Mouse (Mus musculus): ENCODE data around the gene Tk2. TPM values are rescaled to one million over a fixed set of nuclear protein-coding genes. Genes with fewer than 3 reads are reported as not detected.
"Not testable (repeated sequence)": the region's sequence is repeated elsewhere in the genome, so short reads cannot be mapped to it uniquely, and the experiment has no call there.

Tk2 gene
- 51.7 and 54.3 TPM in 2 replicates for polyA plus RNA-seq (2015; fragmentation: Nextera tagmentation; extraction: Ambion mirVana)

GRCm38 (mm10) chr8:104248276-104248675 lies at the start of gene Tk2:
Tk2 (minus strand) TSS chr8:104248558.
- no peaks in the 10 kb centered on the region for H3K36me3 ChIP-seq (ENCODE audit: control insufficient read depth, insufficient read depth)
- under 1% methylated on average over 28 of the region's 28 CpGs for WGBS

GRCm38 (mm10) chr8:104294396-104294795 lies 46.0 kb upstream of the Tk2 start:
- WGBS, result 91% methylated on average over 1 of the region's 1 CpGs
- no peaks in the 10 kb centered on the region for H3K27me3 ChIP-seq (replicated peaks; ENCODE audit: control insufficient read depth, insufficient read depth, low read length)
- H3K36me3 ChIP-seq (ENCODE audit: control insufficient read depth, insufficient read depth), result no peaks in the 10 kb centered on the region
- no peak for ATAC-seq
- H3K9ac ChIP-seq (replicated peaks; ENCODE audit: low read depth, low read length), result no peak overlapping the region
- H3K4me1 ChIP-seq (replicated peaks; ENCODE audit: control insufficient read depth, insufficient read depth, low read length), result no peaks in the 10 kb centered on the region
- H3K4me3 ChIP-seq (replicated peaks; ENCODE audit: low read length), result no peak overlapping the region
- H3K27ac ChIP-seq (ENCODE audit: low read length), result no peak overlapping the region
- no peaks in the 10 kb centered on the region for H3K9me3 ChIP-seq (ENCODE audit: control insufficient read depth, low read length)
- H3K4me2 ChIP-seq (ENCODE audit: low read length), result no peak overlapping the region

More at GRCm38 (mm10) chr8:104248276-104248675, at the start of gene Tk2:
- H3K27ac ChIP-seq (ENCODE audit: low read length), result no peak within 1 kb of the TSS
- H3K27me3 ChIP-seq (replicated peaks; ENCODE audit: control insufficient read depth, insufficient read depth, low read length), result no peaks in the 10 kb centered on the region
- H3K9me3 ChIP-seq (ENCODE audit: control insufficient read depth, low read length), result no peaks in the 10 kb centered on the region
- H3K4me2 ChIP-seq (ENCODE audit: low read length), result peak within 1 kb of the TSS; percentile 88
- ATAC-seq, result peak; percentile 93
- peak within 1 kb of the TSS; percentile 84 for H3K9ac ChIP-seq (replicated peaks; ENCODE audit: low read depth, low read length)
- peak within 1 kb of the TSS; percentile 87 for H3K4me3 ChIP-seq (replicated peaks; ENCODE audit: low read length)
- peaks cover 27% of the 10 kb centered on the region for H3K4me1 ChIP-seq (replicated peaks; ENCODE audit: control insufficient read depth, insufficient read depth, low read length)

DNA sequence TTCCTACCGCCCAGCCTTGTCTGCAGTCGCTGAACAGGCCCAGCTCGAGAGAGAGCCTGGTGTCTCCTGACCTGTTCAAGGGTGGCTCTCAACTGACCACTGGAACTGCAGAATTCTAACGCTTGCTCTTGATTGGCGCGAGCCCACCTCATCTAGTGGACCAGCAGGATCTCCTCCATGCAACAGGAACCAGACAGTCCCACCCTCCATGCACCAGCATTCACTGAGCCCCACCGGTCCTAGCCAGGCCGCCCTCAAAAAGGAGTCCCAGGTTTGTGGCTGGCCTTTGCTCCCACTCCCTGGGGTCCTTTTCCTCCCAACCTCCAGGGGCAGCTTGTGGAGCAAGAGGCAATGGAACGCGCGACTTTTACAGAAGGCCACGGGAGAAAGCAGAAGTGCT lies 44.7 kb upstream of the Tk2 start, which contains the start of gene Cmtm2a:
Gene Cmtm2a (minus strand): TSS at position 101 of the 400 bp plus-strand sequence.
- H3K4me2 ChIP-seq (ENCODE audit: low read length); ATAC-seq; H3K4me1 ChIP-seq (replicated peaks; ENCODE audit: control insufficient read depth, insufficient read depth, low read length); H3K27me3 ChIP-seq (replicated peaks; ENCODE audit: control insufficient read depth, insufficient read depth, low read length); H3K9ac ChIP-seq (replicated peaks; ENCODE audit: low read depth, low read length); H3K36me3 ChIP-seq (ENCODE audit: control insufficient read depth, insufficient read depth); H3K4me3 ChIP-seq (replicated peaks; ENCODE audit: low read length); H3K27ac ChIP-seq (ENCODE audit: low read length); H3K9me3 ChIP-seq (ENCODE audit: control insufficient read depth, low read length): not testable (repeated sequence)
- 91% methylated on average over 10 of the region's 12 CpGs for WGBS

DNA sequence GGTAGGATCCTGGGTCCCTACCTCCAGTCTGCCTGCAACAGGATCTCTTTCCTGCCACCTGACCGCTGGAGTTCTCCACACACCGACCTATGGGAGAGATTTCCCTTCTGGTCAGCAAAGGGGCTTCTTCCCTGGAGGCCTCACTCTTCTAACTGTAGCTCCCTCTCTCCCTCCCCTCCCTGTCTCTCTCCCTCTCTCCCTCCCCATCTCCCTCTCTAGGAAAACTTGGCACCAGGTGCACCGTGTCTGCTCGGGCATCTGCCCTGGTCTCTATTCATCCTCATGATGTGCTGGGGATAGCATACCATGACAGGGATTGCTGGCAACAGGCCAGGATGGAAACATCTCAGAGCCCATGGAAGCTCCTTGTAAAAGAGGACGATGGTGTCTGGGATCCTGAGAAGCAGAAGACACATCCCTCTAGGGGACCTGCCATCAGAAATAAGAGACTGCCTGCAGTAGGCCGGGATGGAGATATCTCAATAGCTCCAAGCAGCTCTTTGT lies 20.6 kb upstream of the Tk2 start:
- no peak for ATAC-seq
- WGBS, result 80% methylated on average over 6 of the region's 6 CpGs
- H3K4me2 ChIP-seq (ENCODE audit: low read length), result no peak overlapping the region
- no peaks in the 10 kb centered on the region for H3K9me3 ChIP-seq (ENCODE audit: control insufficient read depth, low read length)
- H3K27ac ChIP-seq (ENCODE audit: low read length), result no peak overlapping the region
- no peak overlapping the region for H3K4me3 ChIP-seq (replicated peaks; ENCODE audit: low read length)
- no peak overlapping the region for H3K9ac ChIP-seq (replicated peaks; ENCODE audit: low read depth, low read length)
- no peaks in the 10 kb centered on the region for H3K4me1 ChIP-seq (replicated peaks; ENCODE audit: control insufficient read depth, insufficient read depth, low read length)
- no peaks in the 10 kb centered on the region for H3K36me3 ChIP-seq (ENCODE audit: control insufficient read depth, insufficient read depth)
- no peaks in the 10 kb centered on the region for H3K27me3 ChIP-seq (replicated peaks; ENCODE audit: control insufficient read depth, insufficient read depth, low read length)

- Histone ChIP-seq H3K4me1 (replicated peaks; ENCODE audit: control insufficient read depth, insufficient read depth, low read length) (no peaks in the 10 kb centered on the region), H3K4me3 (replicated peaks; ENCODE audit: low read length) (no peak overlapping the region), H3K4me2 (ENCODE audit: low read length) (no peak overlapping the region), H3K9ac (replicated peaks; ENCODE audit: low read depth, low read length) (no peak overlapping the region), H3K36me3 (ENCODE audit: control insufficient read depth, insufficient read depth) (no peaks in the 10 kb centered on the region), H3K9me3 (ENCODE audit: control insufficient read depth, low read length) (no peaks in the 10 kb centered on the region), H3K27ac (ENCODE audit: low read length) (no peak overlapping the region), H3K27me3 (replicated peaks; ENCODE audit: control insufficient read depth, insufficient read depth, low read length) (no peaks in the 10 kb centered on the region)
- no peak for ATAC-seq
Measured at GRCm38 (mm10) chr8:104268368-104268767, 20.0 kb upstream of the Tk2 start.

- H3K4me2 ChIP-seq (ENCODE audit: low read length); H3K4me3 ChIP-seq (replicated peaks; ENCODE audit: low read length); H3K27ac ChIP-seq (ENCODE audit: low read length); ATAC-seq; H3K9ac ChIP-seq (replicated peaks; ENCODE audit: low read depth, low read length); H3K36me3 ChIP-seq (ENCODE audit: control insufficient read depth, insufficient read depth); H3K9me3 ChIP-seq (ENCODE audit: control insufficient read depth, low read length); H3K27me3 ChIP-seq (replicated peaks; ENCODE audit: control insufficient read depth, insufficient read depth, low read length); H3K4me1 ChIP-seq (replicated peaks; ENCODE audit: control insufficient read depth, insufficient read depth, low read length): not testable (repeated sequence)
- 97% methylated on average over 22 of the region's 22 CpGs for WGBS
Measured at GRCm38 (mm10) chr8:104264271-104264935, 16.0 kb upstream of the Tk2 start.

DNA sequence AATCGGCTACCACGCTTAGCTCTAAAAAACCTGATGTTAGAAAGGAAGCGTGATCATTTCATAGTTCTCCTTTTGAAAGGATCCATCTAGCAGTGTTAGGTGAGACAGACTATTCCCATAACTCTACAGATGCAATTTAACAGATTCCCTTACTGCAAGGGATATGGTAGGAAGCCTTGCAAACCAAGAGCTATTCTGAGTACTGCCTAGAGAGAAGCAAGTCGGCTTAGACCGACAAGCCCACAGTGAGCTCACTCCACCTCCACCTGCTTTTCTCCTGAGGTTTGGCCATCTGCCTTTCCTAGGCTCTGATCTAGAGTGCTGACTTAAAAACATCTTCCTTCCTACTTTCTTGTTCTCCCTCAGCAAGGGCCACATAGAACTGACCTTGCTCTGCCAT lies 13.4 kb upstream of the Tk2 start:
- H3K4me3 ChIP-seq (replicated peaks; ENCODE audit: low read length); H3K4me2 ChIP-seq (ENCODE audit: low read length); H3K9ac ChIP-seq (replicated peaks; ENCODE audit: low read depth, low read length); H3K4me1 ChIP-seq (replicated peaks; ENCODE audit: control insufficient read depth, insufficient read depth, low read length); H3K27ac ChIP-seq (ENCODE audit: low read length); ATAC-seq; H3K27me3 ChIP-seq (replicated peaks; ENCODE audit: control insufficient read depth, insufficient read depth, low read length); H3K9me3 ChIP-seq (ENCODE audit: control insufficient read depth, low read length): not testable (repeated sequence)
- H3K36me3 ChIP-seq (ENCODE audit: control insufficient read depth, insufficient read depth), result peaks cover 16% of the 10 kb centered on the region
- 96% methylated on average over 5 of the region's 5 CpGs for WGBS

- Histone ChIP-seq H3K4me3 (replicated peaks; ENCODE audit: low read length) (no peak overlapping the region), H3K36me3 (ENCODE audit: control insufficient read depth, insufficient read depth) (peaks cover 2% of the 10 kb centered on the region; the same call in 1 of the 2 replicates), H3K4me1 (replicated peaks; ENCODE audit: control insufficient read depth, insufficient read depth, low read length) (peaks cover 14% of the 10 kb centered on the region), H3K27me3 (replicated peaks; ENCODE audit: control insufficient read depth, insufficient read depth, low read length) (no peaks in the 10 kb centered on the region), H3K9ac (replicated peaks; ENCODE audit: low read depth, low read length) (no peak overlapping the region), H3K9me3 (ENCODE audit: control insufficient read depth, low read length) (no peaks in the 10 kb centered on the region), H3K27ac (ENCODE audit: low read length) (no peak overlapping the region), H3K4me2 (ENCODE audit: low read length) (no peak overlapping the region)
- WGBS, result 85% methylated on average over 3 of the region's 3 CpGs
- ATAC-seq, result no peak
Measured at GRCm38 (mm10) chr8:104253016-104253415, 4.7 kb upstream of the Tk2 start.

- 0% methylated on average over 7 of the region's 7 CpGs for WGBS
- H3K4me2 ChIP-seq (ENCODE audit: low read length), result peak overlapping the region; percentile 89
- H3K27ac ChIP-seq (ENCODE audit: low read length), result no peak overlapping the region
- peak overlapping the region; percentile 76 for H3K4me3 ChIP-seq (replicated peaks; ENCODE audit: low read length)
- H3K9ac ChIP-seq (replicated peaks; ENCODE audit: low read depth, low read length), result peak overlapping the region; percentile 72
- peaks cover 27% of the 10 kb centered on the region for H3K4me1 ChIP-seq (replicated peaks; ENCODE audit: control insufficient read depth, insufficient read depth, low read length)
- H3K9me3 ChIP-seq (ENCODE audit: control insufficient read depth, low read length), result no peaks in the 10 kb centered on the region
- ATAC-seq, result no peak
- H3K36me3 ChIP-seq (ENCODE audit: control insufficient read depth, insufficient read depth), result no peaks in the 10 kb centered on the region
- no peaks in the 10 kb centered on the region for H3K27me3 ChIP-seq (replicated peaks; ENCODE audit: control insufficient read depth, insufficient read depth, low read length)
Measured at GRCm38 (mm10) chr8:104251461-104251860, 3.1 kb upstream of the Tk2 start.
